Mouse (Mus musculus) layer of hippocampus, postnatal 14 days (tissue): ENCODE results near the gene Map3k21. TPM values are rescaled to one million over a fixed set of nuclear protein-coding genes. Genes with fewer than 3 reads are reported as not detected.

ENCODE experiments used
- DNase-seq, 2 experiments: peaks; one replicate each; pipeline ENCODE4 v3.0.0; 2021 to 2022; ENCODE audit warnings: low spot score in 2 of 2, mixed read lengths in 1 of 2
- total RNA-seq, 2 experiments: library from RNA; stranded (reverse); gene quantifications; 2 replicates each; pipeline ENCODE4 v1.2.3; 2021

Gene Map3k21
- total RNA-seq, 2 experiments from 2014 or later, result 1.7 TPM

DNA sequence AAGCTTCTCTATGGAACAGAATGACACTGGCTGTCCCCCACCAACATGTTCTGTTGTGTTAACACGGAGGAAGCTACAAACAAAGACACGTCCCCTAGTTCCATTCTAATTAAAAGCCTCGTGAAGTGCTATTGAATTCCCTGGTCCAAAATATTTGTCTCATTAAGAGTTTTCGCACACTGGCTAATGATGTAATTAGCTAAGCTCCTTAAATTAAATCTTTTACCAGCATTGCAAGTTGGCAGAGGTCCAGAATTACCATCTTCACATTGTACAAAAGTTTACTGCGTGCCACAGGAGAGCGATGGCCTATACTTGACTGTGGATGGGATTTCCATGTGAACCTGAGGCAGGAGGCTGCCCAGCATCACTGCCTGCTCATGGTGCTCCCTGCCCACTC lies 51.5 kb downstream of the Map3k21 start:
- no peak for DNase-seq

DNA sequence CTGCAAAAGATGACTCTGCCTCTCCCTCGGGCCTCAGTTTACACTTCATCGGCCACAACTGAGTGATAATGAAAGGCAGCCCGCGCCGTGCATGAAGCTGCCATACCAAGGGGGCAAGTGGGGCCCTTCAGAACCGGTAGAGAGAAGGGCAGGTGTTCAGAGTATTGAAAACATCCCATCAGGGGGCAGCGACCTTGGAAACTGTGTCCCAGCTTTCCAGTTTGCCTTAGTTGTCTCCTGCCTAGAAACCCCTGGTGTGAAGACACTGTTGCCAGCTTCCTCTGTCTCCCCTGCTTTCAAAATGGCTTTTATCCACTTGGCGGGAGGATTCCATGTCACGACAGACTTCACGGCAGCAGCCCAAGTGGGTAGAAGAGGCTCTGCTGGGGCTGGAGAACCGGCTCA lies 53.6 kb downstream of the Map3k21 start:
- DNase-seq, result no peak

DNA sequence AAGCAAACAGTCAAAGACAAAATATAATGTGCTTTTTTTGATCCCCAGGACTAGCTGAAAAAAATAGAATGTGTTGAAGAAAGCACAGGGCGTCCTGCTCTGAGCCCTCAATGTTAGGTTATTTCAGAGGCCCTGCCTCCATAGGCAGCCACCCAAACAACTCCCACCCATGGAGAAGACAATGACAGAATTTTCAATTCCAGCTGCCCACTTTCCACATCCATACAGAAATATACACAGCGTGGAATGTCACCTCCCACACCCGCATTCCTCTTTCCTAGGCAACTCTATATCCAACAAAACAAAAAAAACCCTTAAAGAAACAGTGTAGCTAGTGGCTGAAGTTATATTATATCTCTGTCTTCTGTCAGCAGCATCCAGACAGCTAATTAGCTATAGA lies 61.1 kb downstream of the Map3k21 start:
- DNase-seq, result no peak

DNA sequence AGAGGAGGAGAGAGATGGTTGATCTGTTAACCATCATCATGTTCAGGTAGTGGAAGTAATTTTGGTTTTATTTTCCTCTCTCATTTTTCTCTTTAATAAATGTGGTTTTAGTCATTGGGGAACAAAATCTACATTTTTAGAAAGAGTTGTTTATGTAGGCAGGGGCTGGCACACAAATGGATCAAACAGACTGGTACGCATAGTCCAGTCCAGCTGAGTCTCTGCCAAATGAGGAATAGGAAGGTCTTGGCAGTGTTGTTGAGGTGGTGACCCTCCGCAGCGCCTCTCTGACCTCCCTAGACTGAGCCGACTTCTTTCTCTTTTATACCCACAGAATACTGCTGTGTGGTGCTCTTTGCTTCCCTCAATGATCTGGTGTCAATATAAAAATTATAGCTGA lies 65.7 kb downstream of the Map3k21 start:
- DNase-seq, result no peak

DNA sequence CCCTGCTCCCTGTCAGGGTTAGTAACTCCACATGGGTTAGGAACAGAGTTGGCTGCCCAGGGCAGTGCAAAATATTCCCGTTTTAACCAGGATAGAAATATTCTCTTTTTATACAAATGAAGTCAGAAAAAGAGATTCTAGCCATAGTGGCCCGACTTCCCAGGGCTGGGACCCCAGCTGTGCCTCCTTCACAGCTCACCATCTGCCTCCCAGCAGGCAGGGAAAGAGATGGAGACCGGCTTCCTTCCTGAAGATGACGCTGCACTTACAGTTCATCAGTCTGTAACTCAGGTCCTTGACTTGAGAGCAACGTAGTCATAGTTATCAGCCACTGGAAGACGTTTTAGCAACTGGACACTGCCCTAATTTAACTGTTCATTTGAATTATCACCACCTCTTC lies 70.6 kb downstream of the Map3k21 start:
- no peak for DNase-seq

DNA sequence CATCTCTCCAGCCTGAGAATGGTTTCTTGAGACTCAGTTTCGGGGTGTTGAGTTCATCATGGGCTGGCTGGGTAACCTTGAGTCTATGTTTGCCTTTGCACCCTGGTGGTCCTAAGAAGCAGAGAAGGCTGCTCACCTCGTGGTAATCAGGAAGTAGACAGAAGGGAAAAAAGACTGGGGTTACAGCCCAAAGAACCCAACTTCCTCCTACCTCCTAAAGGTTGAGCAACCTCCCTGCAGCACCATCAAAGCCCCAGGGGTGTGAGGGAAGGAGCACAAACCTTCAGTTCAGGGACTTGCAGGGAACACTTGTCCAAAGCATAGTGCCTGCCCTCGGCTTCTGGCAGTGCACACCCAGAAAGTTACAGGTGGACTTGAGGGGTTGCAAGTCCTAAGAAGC lies 73.3 kb downstream of the Map3k21 start:
- no peak for DNase-seq

DNA sequence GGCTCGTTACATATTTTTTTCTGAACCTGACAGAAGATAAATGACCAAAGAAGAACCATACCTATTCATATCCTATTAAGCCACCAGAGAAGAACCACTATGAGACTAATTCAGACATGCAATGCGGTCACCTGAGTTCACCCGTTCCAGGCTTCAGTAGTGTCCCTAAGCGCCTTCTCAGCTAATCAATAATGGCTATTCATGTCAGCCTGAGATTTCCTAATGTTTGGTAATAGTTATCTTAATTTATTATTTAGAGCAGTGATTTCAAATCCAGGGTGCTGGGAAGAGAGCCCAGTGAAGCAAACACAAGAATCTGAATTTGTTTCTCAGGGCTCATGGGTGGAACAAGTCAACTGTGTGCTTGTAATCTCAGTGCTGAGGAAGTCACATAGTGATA lies 73.9 kb downstream of the Map3k21 start:
- no peak for DNase-seq

DNA sequence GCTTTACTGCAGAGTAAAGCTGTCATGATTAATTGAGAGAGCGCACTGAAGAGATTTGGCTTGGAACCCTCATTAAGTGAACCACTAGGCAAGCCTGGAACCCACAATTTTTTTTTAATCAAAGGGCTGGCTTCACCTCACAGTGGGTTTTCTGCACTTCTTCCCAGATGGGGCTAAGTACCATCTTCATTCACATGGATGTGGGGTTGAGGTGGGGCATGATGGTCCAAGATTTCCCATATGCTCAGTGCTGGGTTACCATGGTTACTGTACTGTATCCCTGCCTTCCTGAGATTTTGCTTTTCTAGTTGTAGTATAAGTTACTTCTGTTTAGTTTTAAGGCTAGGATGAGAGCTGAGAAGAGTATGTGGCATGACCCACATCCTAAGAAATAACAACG lies 75.1 kb downstream of the Map3k21 start:
- no peak for DNase-seq

DNA sequence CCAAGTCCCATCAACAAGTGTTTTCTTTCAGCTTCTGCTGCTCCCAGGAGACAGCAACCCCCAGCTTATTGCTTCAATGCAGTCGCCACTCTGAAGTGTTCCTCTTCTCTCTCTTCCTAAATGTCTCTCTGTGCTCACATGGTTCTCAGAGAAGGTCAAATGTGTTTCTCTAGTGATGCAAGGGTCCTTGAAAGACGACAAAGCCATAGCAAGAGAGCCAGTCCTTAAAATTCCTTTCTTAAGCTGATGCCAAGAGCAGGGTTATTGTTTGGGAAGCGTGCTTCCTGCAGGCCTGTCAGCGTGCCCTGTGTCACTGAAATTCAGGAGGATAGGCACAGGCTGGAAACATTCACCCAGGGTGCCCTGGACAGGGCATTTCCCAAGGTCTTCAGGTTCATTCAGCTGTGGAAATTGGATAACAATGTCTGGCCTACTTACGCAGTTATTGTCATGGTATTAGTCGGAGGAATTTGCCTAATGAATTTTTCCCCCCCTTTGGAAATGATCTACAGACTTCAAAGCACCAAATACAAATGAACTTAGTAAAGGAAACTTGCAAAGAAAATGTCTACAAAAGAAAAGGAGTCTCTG lies 76.8 kb downstream of the Map3k21 start:
- DNase-seq, result no peak

DNA sequence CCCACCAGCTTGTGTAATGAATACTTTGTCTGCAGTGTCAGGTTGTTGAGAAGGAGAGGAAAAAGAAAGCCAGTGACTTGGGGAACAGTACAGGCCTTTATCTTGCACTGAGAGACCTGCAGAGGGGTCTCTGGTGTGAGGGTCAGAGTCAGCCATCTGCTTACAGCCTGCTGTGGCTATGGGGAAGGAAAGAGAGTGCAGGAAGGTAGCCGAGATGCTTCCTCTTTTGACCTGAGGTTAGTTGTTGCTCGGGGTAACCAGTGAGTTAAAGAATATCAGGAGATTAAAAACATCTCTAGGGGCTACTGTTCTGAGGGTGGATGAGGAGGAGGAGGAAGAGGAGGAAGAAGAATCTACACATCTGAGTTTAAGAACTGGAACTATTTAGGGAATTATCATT lies 77.7 kb downstream of the Map3k21 start:
- no peak for DNase-seq

DNA sequence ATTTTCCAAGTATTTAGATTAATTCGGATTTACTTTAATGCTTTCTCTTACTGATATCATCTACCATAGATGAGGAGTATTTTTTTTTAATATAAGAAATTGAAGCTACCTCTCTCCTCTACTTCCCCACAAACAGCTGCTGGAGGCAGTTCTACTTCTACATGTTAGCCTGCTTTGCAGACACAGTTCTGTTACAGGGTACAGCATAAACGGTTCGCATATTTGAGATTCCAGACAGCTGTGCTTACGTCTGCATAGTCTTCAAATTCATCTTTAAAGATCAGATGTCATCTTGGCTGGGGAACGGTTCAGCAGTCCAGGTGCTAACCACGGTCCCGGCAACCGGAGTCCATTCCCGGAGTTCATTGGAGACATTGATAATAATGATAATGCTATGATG lies 83.4 kb downstream of the Map3k21 start:
- no peak for DNase-seq

DNA sequence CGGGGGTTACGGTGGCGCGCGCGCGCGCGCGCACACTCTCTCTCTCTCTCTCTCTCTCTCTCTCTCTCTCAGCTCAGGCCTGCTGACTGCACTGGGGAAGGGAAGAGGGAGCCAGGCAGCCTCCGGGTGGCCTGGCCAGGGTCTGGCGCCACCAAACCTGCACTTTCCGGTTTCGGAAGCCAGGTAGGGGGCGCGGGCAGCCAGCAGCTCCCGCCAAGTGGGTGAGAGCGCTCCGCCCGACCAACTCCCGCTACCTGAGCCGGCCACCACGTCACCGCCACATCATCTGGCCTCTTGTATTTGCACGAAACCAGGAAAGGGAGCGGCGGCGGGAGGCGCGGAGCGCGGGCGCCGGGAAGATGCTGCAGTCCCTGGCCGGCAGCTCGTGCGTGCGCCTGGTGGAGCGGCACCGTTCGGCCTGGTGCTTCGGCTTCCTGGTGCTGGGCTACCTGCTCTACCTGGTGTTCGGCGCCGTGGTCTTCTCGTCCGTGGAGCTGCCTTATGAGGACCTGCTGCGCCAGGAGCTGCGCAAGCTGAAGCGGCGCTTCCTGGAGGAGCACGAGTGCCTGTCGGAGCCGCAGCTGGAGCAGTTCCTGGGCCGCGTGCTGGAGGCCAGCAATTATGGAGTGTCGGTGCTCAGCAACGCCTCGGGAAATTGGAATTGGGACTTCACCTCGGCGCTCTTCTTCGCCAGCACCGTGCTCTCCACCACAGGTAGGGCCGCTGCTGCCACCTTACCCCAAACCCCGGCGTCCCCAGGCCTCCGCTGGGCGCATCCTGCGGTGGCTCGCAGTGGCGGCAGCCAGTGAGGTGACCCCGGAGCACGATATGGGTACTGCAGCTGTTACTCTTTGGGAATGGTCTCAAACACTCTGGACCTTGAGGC lies 85.1 kb downstream of the Map3k21 start, which contains the start of gene Kcnk1:
Gene Kcnk1, plus strand, starts transcription at position 70 of the 886 bp plus-strand sequence.
- peak; percentile 62 to 71 for DNase-seq

DNA sequence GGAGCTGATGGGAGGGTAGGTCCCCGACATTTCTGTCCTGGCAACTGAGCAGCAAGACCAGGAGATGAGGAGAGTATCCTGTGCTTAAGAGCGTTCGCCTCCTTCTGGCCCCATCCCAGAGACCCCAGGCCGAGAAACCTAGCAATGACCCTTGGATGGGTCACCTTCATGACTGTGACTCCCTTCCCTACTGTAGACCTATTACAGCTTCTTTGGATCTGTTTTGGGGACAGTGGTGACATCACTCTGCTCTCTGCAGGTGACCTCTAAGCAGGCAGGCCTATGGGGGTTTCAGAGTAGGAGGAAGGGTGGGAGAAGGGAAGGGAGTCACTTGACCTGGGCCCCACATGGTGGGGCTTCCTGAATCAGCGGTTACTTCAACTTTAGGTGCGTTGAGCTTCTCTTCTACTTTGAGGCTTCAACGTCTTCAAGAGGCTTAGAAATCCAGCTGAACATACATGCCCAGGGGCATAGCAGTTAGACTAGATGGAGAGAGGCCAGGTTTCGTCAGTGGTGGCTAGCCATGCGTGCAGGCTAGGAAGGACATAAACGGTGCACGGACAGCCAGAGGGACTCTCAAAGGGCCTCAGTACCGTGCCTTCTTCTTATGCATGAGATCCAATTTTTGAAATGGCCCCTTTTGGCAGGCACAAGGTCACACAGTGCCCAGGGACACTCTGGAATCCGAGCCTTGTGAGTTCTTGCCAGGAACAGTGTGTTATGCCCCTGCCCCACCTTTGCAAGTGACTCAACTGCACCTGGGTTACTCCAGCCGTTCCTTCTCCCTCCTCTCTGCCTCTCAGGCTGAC lies 86.0 kb downstream of the Map3k21 start:
- peak in 1 of 2 experiments; percentile 52 for DNase-seq

DNA sequence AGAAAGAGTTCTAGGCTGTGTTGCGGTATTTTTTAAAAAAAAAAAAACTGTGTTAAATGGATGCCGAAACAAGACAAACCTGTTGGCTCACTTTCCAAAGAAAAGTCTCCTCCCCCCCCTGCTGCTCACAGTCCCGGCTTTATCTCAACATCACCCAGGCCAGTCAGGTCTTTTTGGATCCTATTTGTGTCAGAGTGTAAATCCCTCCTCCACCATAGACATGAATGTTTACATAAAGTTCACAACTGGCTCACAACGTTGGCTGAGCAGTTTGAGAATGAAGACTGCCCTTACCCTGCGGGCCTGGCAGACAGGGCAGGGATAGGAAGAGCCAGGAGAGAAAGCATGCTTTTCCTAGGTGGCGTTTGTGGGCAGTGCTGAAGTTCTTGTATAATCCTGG lies 86.7 kb downstream of the Map3k21 start:
- no peak for DNase-seq

Other genes with a start within 250 kb of the Map3k21 start
- gene Map10, start 240.6 kb upstream of the Map3k21 start, total RNA-seq, result 1 to 10 TPM; 4.2 TPM
- 10 to 100 TPM; 18.8 to 21.4 TPM for gene Ntpcr, start 180.5 kb upstream of the Map3k21 start, total RNA-seq
- gene Pcnx2, start 12.1 kb upstream of the Map3k21 start, total RNA-seq, result 10 to 100 TPM; 56.1 to 65.9 TPM
- 10 to 100 TPM; 82.8 to 86.9 TPM for gene Kcnk1, start 84.7 kb downstream of the Map3k21 start, total RNA-seq